Mouse (Mus musculus) heart, adult 11 months (tissue): ENCODE data around the gene Ppp1r1b.

Experiments
- DNase-seq: peaks from one replicate; pipeline ENCODE4 v3.0.0; 2022

The Ppp1r1b gene

DNA sequence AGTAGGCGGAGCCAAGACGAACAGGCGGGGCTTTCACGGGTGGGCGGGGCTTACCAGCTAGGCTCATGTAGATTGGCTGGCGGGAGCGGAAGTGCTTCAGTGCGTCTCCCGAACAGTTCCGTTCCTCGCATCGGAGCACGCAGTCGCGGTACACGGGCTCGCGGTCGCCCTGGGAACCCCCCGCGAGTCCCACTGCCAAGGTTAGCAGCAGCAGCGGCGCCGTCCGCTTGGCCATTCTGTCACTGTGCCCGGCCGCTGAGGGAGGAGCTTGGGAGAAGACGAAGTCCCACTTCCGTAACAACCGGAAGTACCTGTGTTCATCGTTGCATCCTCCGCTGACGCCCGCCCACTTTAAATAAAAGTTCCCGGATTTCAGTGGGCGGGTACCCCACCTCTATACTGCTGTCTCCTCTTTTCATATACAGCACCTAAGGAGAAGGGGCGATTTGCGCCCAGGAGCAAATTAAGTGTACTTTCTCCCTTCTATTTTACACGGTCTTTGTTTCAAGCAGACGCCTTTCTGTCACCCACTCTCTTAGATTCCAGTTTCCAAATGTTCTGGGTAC lies 52.0 kb downstream of the Ppp1r1b start, which contains the start of gene Pgap3:
Gene Pgap3, minus strand, starts transcription at position 330 of the 566 bp plus-strand sequence.
- peak; percentile 99 for DNase-seq

DNA sequence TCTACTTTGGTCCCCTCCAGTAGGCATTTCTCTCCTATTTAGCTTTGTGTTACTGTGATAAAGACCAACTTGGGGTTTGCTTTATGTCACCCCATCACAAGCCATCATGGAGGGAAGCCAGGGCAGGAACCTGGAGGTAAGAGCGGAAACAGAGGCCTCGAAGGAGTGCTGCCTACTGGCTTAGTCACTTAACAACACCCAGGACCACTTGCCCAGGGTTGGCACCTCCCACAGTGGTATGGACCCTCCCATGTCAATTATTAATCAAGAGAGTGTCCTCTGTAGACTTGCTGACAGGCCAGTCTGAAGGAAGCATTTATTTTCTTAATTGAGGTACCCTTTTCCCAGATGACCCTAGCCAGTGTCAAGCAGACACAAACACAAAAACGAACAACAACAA lies 52.6 kb downstream of the Ppp1r1b start:
- peak; percentile 87 for DNase-seq

DNA sequence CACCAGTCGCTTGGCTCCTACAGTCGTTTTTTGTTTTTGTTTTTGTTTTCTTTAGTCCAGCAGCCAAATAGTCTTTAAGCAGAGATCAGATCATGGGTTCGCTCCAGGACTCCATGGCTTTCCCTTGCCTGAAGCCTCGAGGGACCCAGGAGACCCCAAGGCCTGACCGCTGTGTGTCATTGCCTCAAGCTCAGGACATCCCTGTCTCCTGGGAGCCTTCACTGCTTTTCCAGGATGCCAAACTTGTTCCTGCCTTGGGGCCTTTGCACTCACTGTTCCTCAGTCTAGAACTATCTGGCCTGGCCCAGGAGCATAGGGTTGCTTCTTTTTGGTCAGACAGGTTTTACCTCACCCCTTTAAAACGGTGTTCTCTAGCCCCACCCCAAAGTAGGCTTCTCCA lies 58.4 kb downstream of the Ppp1r1b start:
- DNase-seq: no peak
